Mouse (Mus musculus): ENCODE data around the gene Hnrnph1. TPM values are rescaled to one million over a fixed set of nuclear protein-coding genes. Genes with fewer than 3 reads are reported as not detected.

The Hnrnph1 gene
- polyA plus RNA-seq, 1 experiment from 2014 or later, result 384 TPM

- peaks cover 8% of the 10 kb centered on the region; the same call in 1 of the 2 replicates for H3K36me3 ChIP-seq (ENCODE audit: control insufficient read depth, insufficient read depth, low read length)
- H3K4me2 ChIP-seq (ENCODE audit: low read length), result peak overlapping the region; percentile 90
- 52% methylated on average over 5 of the region's 5 CpGs for WGBS
- H3K9me3 ChIP-seq (ENCODE audit: control insufficient read depth, low read length), result no peaks in the 10 kb centered on the region
- H3K4me3 ChIP-seq (ENCODE audit: low read length), result peak overlapping the region; percentile 44
- no peak for ATAC-seq
- no peaks in the 10 kb centered on the region for H3K27me3 ChIP-seq (replicated peaks; ENCODE audit: control insufficient read depth, insufficient read depth, low read length)
- H3K9ac ChIP-seq (ENCODE audit: low read depth, low read length), result peak overlapping the region; percentile 59
- peaks cover 6% of the 10 kb centered on the region; the same call in 1 of the 2 replicates for H3K4me1 ChIP-seq (ENCODE audit: control insufficient read depth, insufficient read depth, low read depth, low read length)
- H3K27ac ChIP-seq (ENCODE audit: low read depth, low read length), result peak overlapping the region; percentile 48; the same call in 1 of the 2 replicates
These were observed 44.7 kb downstream of the Hnrnph1 start for GRCm38 (mm10) chr11:50421461-50421860.

- Histone ChIP-seq H3K4me2 (ENCODE audit: low read length) (peak overlapping the region; percentile 90), H3K4me3 (ENCODE audit: low read length) (peak overlapping the region; percentile 44), H3K9ac (ENCODE audit: low read depth, low read length) (peak overlapping the region; percentile 59), H3K27me3 (replicated peaks; ENCODE audit: control insufficient read depth, insufficient read depth, low read length) (no peaks in the 10 kb centered on the region), H3K36me3 (ENCODE audit: control insufficient read depth, insufficient read depth, low read length) (peaks cover 6% of the 10 kb centered on the region; the same call in 1 of the 2 replicates), H3K9me3 (ENCODE audit: control insufficient read depth, low read length) (no peaks in the 10 kb centered on the region), H3K27ac (ENCODE audit: low read depth, low read length) (peak overlapping the region; percentile 80), H3K4me1 (ENCODE audit: control insufficient read depth, insufficient read depth, low read depth, low read length) (peaks cover 6% of the 10 kb centered on the region; the same call in 1 of the 2 replicates)
- WGBS, result 23% methylated on average over 22 of the region's 22 CpGs
- ATAC-seq, result peak; percentile 98
These were observed 45.4 kb downstream of the Hnrnph1 start for GRCm38 (mm10) chr11:50421934-50422780.

- H3K4me3 ChIP-seq (ENCODE audit: low read length), result no peak overlapping the region
- ATAC-seq, result no peak
- 96% methylated on average over 4 of the region's 4 CpGs for WGBS
- peaks cover 8% of the 10 kb centered on the region; the same call in 1 of the 2 replicates for H3K4me1 ChIP-seq (ENCODE audit: control insufficient read depth, insufficient read depth, low read depth, low read length)
- no peaks in the 10 kb centered on the region for H3K9me3 ChIP-seq (ENCODE audit: control insufficient read depth, low read length)
- H3K4me2 ChIP-seq (ENCODE audit: low read length), result no peak overlapping the region
- H3K27ac ChIP-seq (ENCODE audit: low read depth, low read length), result no peak overlapping the region
- no peaks in the 10 kb centered on the region for H3K36me3 ChIP-seq (ENCODE audit: control insufficient read depth, insufficient read depth, low read length)
- no peak overlapping the region for H3K9ac ChIP-seq (ENCODE audit: low read depth, low read length)
- H3K27me3 ChIP-seq (replicated peaks; ENCODE audit: control insufficient read depth, insufficient read depth, low read length), result no peaks in the 10 kb centered on the region
These were observed 49.3 kb downstream of the Hnrnph1 start for GRCm38 (mm10) chr11:50426056-50426455.

DNA sequence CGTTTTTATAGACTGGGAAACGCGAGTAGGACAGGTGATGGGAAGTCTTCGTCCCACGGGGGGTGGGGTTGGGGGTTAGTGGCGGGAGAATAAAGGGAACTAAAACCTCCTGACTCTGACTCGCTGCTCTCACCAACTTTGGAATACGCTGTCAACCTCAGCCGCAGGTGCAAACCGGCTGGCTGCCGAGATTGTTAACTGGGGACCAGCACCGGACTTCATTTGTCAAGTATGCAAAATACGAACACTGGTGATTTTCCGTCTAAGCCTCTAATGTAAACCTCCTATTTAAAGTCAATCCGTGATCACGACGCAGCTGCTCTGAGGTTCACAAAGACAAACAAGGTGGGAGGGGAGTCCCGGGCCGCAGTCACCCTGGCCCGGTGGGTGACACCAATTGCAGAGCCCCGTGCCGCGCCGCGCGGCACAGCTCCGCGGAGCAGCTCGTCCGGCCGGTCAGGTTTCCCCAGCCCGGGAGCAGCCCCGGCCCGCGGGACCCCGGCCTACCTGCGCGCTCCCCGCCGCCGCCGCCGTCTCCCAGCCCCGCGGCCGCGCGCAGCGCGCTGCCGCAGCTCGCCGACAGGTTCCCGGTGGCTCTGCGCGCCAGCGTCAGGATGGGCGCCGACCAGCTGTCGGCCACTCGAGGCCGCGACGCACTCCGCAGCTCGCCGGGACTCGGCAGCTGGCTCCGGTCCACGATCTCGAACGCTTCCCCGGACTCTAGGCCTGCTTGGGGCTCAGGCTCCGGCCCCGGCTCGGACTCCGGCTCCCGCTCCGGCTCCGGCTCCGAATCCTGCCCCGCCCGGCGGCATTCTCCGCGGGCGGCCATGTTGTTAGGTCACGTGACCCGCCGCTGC, 53.7 kb downstream of the Hnrnph1 start, which contains the start of gene Rufy1:
TSS of gene Rufy1 (minus strand) at position 849 of the 857 bp plus-strand sequence.
- Histone ChIP-seq H3K27me3 (replicated peaks; ENCODE audit: control insufficient read depth, insufficient read depth, low read length) (no peaks in the 10 kb centered on the region), H3K4me3 (ENCODE audit: low read length) (peak within 1 kb of the TSS; percentile 83), H3K9me3 (ENCODE audit: control insufficient read depth, low read length) (no peaks in the 10 kb centered on the region), H3K36me3 (ENCODE audit: control insufficient read depth, insufficient read depth, low read length) (no peaks in the 10 kb centered on the region), H3K4me1 (ENCODE audit: control insufficient read depth, insufficient read depth, low read depth, low read length) (peaks cover 8% of the 10 kb centered on the region; the same call in 1 of the 2 replicates), H3K27ac (ENCODE audit: low read depth, low read length) (peak within 1 kb of the TSS; percentile 97), H3K4me2 (ENCODE audit: low read length) (peak within 1 kb of the TSS; percentile 65), H3K9ac (ENCODE audit: low read depth, low read length) (peak within 1 kb of the TSS; percentile 95)
- under 1% methylated on average over 88 of the region's 90 CpGs for WGBS
- peak; percentile 84 for ATAC-seq

DNA sequence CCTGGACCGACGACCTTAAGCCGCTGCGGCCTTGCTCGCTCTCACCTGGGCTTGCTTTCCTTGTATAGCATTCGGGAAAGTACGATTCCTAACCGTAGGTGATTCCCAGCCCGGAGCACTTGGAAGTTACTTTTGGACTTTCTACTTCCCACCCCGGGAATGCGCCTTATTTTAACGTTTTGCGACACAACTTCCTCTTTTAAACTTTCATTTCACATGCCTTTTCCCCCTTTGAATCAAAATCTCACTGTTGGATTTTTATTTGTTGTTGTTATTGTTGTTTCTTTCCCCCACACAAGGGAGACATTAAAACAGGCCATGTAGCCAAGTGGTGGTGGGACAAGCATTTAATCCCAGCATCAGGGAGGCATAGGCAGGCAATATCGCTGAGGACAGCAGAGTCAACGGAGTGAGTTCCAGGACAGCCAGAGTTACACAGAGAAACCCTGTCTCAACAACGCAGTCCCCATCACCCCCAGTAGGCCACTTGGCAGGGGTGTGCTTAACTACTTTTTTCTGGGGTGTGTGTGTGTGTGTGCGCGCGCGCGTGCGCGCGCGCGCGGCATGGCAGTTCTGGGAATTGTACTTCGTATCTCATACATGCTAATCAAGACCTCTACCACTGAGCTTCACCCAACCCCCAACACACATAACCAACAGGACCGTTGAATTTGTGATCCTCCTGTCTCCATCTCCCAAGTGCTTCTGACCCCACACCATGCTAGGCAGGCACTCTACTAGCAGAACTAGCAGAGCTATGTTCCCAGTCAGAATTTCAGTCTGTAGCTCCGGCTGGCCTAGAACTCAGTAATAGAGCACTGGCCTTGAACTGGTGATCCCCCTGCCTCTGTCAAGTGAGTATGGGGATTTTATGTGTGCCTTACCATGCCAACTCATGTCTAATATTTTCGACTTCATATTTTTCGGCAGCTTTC, 54.6 kb downstream of the Hnrnph1 start:
- WGBS, result 32% methylated on average over 32 of the region's 32 CpGs
- Histone ChIP-seq H3K4me1 (ENCODE audit: control insufficient read depth, insufficient read depth, low read depth, low read length) (peaks cover 8% of the 10 kb centered on the region; the same call in 1 of the 2 replicates), H3K27ac (ENCODE audit: low read depth, low read length) (peak overlapping the region; percentile 97), H3K9ac (ENCODE audit: low read depth, low read length) (peak overlapping the region; percentile 95), H3K4me3 (ENCODE audit: low read length) (peak overlapping the region; percentile 83), H3K36me3 (ENCODE audit: control insufficient read depth, insufficient read depth, low read length) (no peaks in the 10 kb centered on the region), H3K27me3 (replicated peaks; ENCODE audit: control insufficient read depth, insufficient read depth, low read length) (no peaks in the 10 kb centered on the region), H3K9me3 (ENCODE audit: control insufficient read depth, low read length) (no peaks in the 10 kb centered on the region), H3K4me2 (ENCODE audit: low read length) (peak overlapping the region; percentile 65)
- ATAC-seq, result peak; percentile 31

- no peaks in the 10 kb centered on the region for H3K9me3 ChIP-seq (ENCODE audit: control insufficient read depth, low read length)
- H3K27me3 ChIP-seq (replicated peaks; ENCODE audit: control insufficient read depth, insufficient read depth, low read length), result no peaks in the 10 kb centered on the region
- no peak for ATAC-seq
- H3K4me1 ChIP-seq (ENCODE audit: control insufficient read depth, insufficient read depth, low read depth, low read length), result peaks cover 8% of the 10 kb centered on the region; the same call in 1 of the 2 replicates
- H3K4me2 ChIP-seq (ENCODE audit: low read length), result no peak overlapping the region
- no peak overlapping the region for H3K27ac ChIP-seq (ENCODE audit: low read depth, low read length)
- H3K9ac ChIP-seq (ENCODE audit: low read depth, low read length), result no peak overlapping the region
- H3K36me3 ChIP-seq (ENCODE audit: control insufficient read depth, insufficient read depth, low read length), result no peaks in the 10 kb centered on the region
- no peak overlapping the region for H3K4me3 ChIP-seq (ENCODE audit: low read length)
- 93% methylated on average over 3 of the region's 3 CpGs for WGBS
These were observed 55.3 kb downstream of the Hnrnph1 start for GRCm38 (mm10) chr11:50432069-50432440.

- Histone ChIP-seq H3K27me3 (replicated peaks; ENCODE audit: control insufficient read depth, insufficient read depth, low read length) (no peaks in the 10 kb centered on the region), H3K9ac (ENCODE audit: low read depth, low read length) (no peak overlapping the region), H3K9me3 (ENCODE audit: control insufficient read depth, low read length) (no peaks in the 10 kb centered on the region), H3K27ac (ENCODE audit: low read depth, low read length) (no peak overlapping the region), H3K4me2 (ENCODE audit: low read length) (no peak overlapping the region), H3K36me3 (ENCODE audit: control insufficient read depth, insufficient read depth, low read length) (no peaks in the 10 kb centered on the region), H3K4me1 (ENCODE audit: control insufficient read depth, insufficient read depth, low read depth, low read length) (peaks cover 8% of the 10 kb centered on the region; the same call in 1 of the 2 replicates), H3K4me3 (ENCODE audit: low read length) (no peak overlapping the region)
- WGBS, result 94% methylated on average over 5 of the region's 5 CpGs
- ATAC-seq, result no peak
These were observed 56.1 kb downstream of the Hnrnph1 start for GRCm38 (mm10) chr11:50432896-50433295.
